Mouse (Mus musculus) forebrain, embryonic 13.5 days (tissue): ENCODE measurements at regions not wholly inside any gene's neighbourhood (a gene's known extent, or its start where the extent isn't known, plus 50 kb on each side); places are given as distances from the start of the nearest gene placed in this dataset.

Experiments used
- ATAC-seq: fragments of 200-750 bp; cut with Nextera tagmentation; 2 replicates; pipeline ENCODE4 v1.8.0; 2017
- H3K27ac ChIP-seq: fragments of 300-500 bp; sonication (generic); 2 replicates; pipeline ENCODE4 v1.5.1; 2015; ENCODE audit warnings: inconsistent platforms, mild to moderate bottlenecking, moderate library complexity
- H3K27me3 ChIP-seq: fragments of 300-500 bp; sonication (generic); 2 replicates; pipeline ENCODE4 v1.6.1; 2015; ENCODE audit warnings: mild to moderate bottlenecking, inconsistent platforms
- H3K36me3 ChIP-seq: fragments of 300-500 bp; sonication (generic); 2 replicates; pipeline ENCODE4 v1.6.1; 2015; ENCODE audit warnings: mild to moderate bottlenecking, inconsistent platforms; ENCODE audit not compliant: poor library complexity, severe bottlenecking
- H3K4me1 ChIP-seq: fragments of 300-500 bp; sonication (generic); 2 replicates; pipeline ENCODE4 v1.6.1; 2015; ENCODE audit warnings: inconsistent platforms
- H3K4me2 ChIP-seq: fragments of 300-500 bp; sonication (generic); 2 replicates; pipeline ENCODE4 v1.6.1; 2015; ENCODE audit warnings: inconsistent platforms, mild to moderate bottlenecking, moderate library complexity
- H3K4me3 ChIP-seq: fragments of 300-500 bp; sonication (generic); 2 replicates; pipeline ENCODE4 v1.5.1; 2015; ENCODE audit warnings: mild to moderate bottlenecking, inconsistent platforms
- H3K9ac ChIP-seq: fragments of 300-500 bp; sonication (generic); 2 replicates; pipeline ENCODE4 v1.6.1; 2015; ENCODE audit warnings: mild to moderate bottlenecking, inconsistent platforms
- H3K9me3 ChIP-seq: fragments of 300-500 bp; sonication (generic); replicated peaks from 2 replicates; pipeline ENCODE4 v1.6.1; 2016; ENCODE audit warnings: inconsistent platforms
- WGBS: fragments of 180-500 bp; shearing (Covaris S2); methylation state at CpG from one replicate; pipeline ENCODE4 v1.1.7; 2015; 5-methylcytosine and 5-hydroxymethylcytosine counted together

- no peak for ATAC-seq
- no peaks in the 10 kb centered on the region for H3K27me3 ChIP-seq
- 40% methylated on average over 2 of the region's 2 CpGs for WGBS
These were observed 340.9 kb upstream of the Cntn3 start for GRCm38 (mm10) chr6:102913776-102914175.

GRCm38 (mm10) chr6:102903960-102904359 is 331.1 kb upstream of the Cntn3 start:
- Histone ChIP-seq H3K27me3 (peaks cover 21% of the 10 kb centered on the region), H3K9ac (no peak overlapping the region), H3K4me3 (no peak overlapping the region), H3K4me2 (no peak overlapping the region), H3K27ac (no peak overlapping the region), H3K9me3 (no peaks in the 10 kb centered on the region), H3K4me1 (0 out of 2 replicates have a peak, but pooled peaks cover 3% of the 10 kb centered on the region), H3K36me3 (no peaks in the 10 kb centered on the region)
- WGBS: 13% methylated on average over 5 of the region's 5 CpGs
- peak; percentile 65; the same call in 1 of the 2 replicates for ATAC-seq

More at GRCm38 (mm10) chr6:102913776-102914175, 340.9 kb upstream of the Cntn3 start:
- Histone ChIP-seq H3K4me2 (no peak overlapping the region), H3K4me3 (no peak overlapping the region), H3K27ac (no peak overlapping the region), H3K4me1 (no peaks in the 10 kb centered on the region), H3K9ac (no peak overlapping the region), H3K9me3 (no peaks in the 10 kb centered on the region), H3K36me3 (no peaks in the 10 kb centered on the region)

GRCm38 (mm10) chr6:102900407-102901110 is 327.7 kb upstream of the Cntn3 start:
- Histone ChIP-seq H3K4me1 (0 out of 2 replicates have a peak, but pooled peaks cover 3% of the 10 kb centered on the region), H3K4me2 (no peak overlapping the region), H3K27ac (no peak overlapping the region), H3K36me3 (no peaks in the 10 kb centered on the region), H3K27me3 (peaks cover 14% of the 10 kb centered on the region; the same call in 1 of the 2 replicates), H3K9me3 (no peaks in the 10 kb centered on the region), H3K9ac (no peak overlapping the region), H3K4me3 (no peak overlapping the region)
- WGBS: 66% methylated on average over 1 of the region's 1 CpGs
- ATAC-seq: no peak

- H3K27ac ChIP-seq: no peak overlapping the region
- H3K4me1 ChIP-seq: no peaks in the 10 kb centered on the region
- no peaks in the 10 kb centered on the region for H3K9me3 ChIP-seq
- no peak overlapping the region for H3K4me3 ChIP-seq
- H3K9ac ChIP-seq: no peak overlapping the region
- H3K27me3 ChIP-seq: no peaks in the 10 kb centered on the region
- H3K4me2 ChIP-seq: no peak overlapping the region
- H3K36me3 ChIP-seq: no peaks in the 10 kb centered on the region
- 88% methylated on average over 1 of the region's 1 CpGs for WGBS
- ATAC-seq: no peak
These were observed 295.5 kb upstream of the Cntn3 start for GRCm38 (mm10) chr6:102868404-102868803.

GRCm38 (mm10) chr6:102844507-102844906 is 271.6 kb upstream of the Cntn3 start:
- Histone ChIP-seq H3K9ac (no peak overlapping the region), H3K4me1 (no peaks in the 10 kb centered on the region), H3K9me3 (no peaks in the 10 kb centered on the region), H3K36me3 (no peaks in the 10 kb centered on the region), H3K4me2 (no peak overlapping the region), H3K27me3 (no peaks in the 10 kb centered on the region), H3K27ac (no peak overlapping the region), H3K4me3 (no peak overlapping the region)
- ATAC-seq: no peak
- WGBS: 45% methylated on average over 1 of the region's 1 CpGs

GRCm38 (mm10) chr6:102833151-102833550 is 260.2 kb upstream of the Cntn3 start:
- ATAC-seq: peak; percentile 58; the same call in 1 of the 2 replicates
- Histone ChIP-seq H3K36me3 (no peaks in the 10 kb centered on the region), H3K9me3 (no peaks in the 10 kb centered on the region), H3K4me3 (no peak overlapping the region), H3K27ac (no peak overlapping the region), H3K4me2 (no peak overlapping the region), H3K4me1 (0 out of 2 replicates have a peak, but pooled peaks cover 4% of the 10 kb centered on the region), H3K27me3 (no peaks in the 10 kb centered on the region), H3K9ac (no peak overlapping the region)
- WGBS: 4% methylated on average over 2 of the region's 2 CpGs
